Mouse (Mus musculus) large intestine, adult 2 months (tissue): ENCODE data around the gene Eef1akmt3. TPM values are rescaled to one million over a fixed set of nuclear protein-coding genes. Genes with fewer than 3 reads are reported as not detected.

ENCODE experiments used
- DNase-seq: peaks from one replicate; pipeline ENCODE4 v3.0.0-alpha.2; 2012; ENCODE audit warnings: low read depth, low spot score
- WGBS: fragments of 180-500 bp; shearing (Covaris S2); methylation state at CpG from one replicate; pipeline ENCODE4 v1.1.7; 2018; 5-methylcytosine and 5-hydroxymethylcytosine counted together
- polyA plus RNA-seq: library from polyadenylated mRNA; depleted of rRNA; stranded (reverse); fragments of >200 nt; gene quantifications from 2 replicates; pipeline ENCODE4 v1.2.3, GENCODE M21; 2012; rRNA removed

Gene Eef1akmt3
- polyA plus RNA-seq, 1 experiment, result 1.4 TPM

DNA sequence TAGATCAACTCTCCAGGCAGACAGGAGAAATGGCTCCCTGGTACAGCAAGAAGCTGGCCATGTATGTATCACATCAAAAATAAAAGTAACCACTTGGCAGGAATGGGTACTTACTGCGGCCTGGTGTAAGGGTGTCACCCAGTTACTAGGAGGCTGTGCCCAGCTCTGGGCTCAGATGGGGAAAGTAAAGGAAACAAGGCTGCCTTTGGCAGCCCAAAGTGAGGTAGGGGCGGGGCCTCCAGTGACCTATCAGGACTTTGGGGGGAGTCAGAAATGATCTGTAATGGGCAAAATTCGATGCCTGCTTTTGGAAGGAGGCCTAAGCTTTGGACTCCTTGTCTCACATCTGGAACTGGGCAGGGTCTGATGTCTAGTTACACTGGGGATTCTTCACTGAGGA lies 59.6 kb downstream of the Eef1akmt3 start:
- 23% methylated on average over 3 of the region's 3 CpGs for WGBS
- DNase-seq, result no peak

Other genes starting within 250 kb of the Eef1akmt3 start
- gene Atp23, start 140.2 kb downstream of the Eef1akmt3 start, polyA plus RNA-seq, result 7.8 and 9.3 TPM in 2 replicates
- gene Ctdsp2, start 62.8 kb downstream of the Eef1akmt3 start, polyA plus RNA-seq, result 123 TPM in 2 replicates
- gene Avil, start 40.8 kb downstream of the Eef1akmt3 start, polyA plus RNA-seq, result 1.5 and 2.1 TPM in 2 replicates
- gene Tsfm, start 10.7 kb downstream of the Eef1akmt3 start, polyA plus RNA-seq, result 39.0 and 39.4 TPM in 2 replicates
- gene Mettl1, start 99 bp downstream of the Eef1akmt3 start, polyA plus RNA-seq, result 20.7 and 22.6 TPM in 2 replicates
- 0.22 and 0.27 TPM in 2 replicates for gene Cyp27b1, start 6.7 kb upstream of the Eef1akmt3 start, polyA plus RNA-seq
- 3.2 and 3.5 TPM in 2 replicates for gene March9, start 18.7 kb upstream of the Eef1akmt3 start, polyA plus RNA-seq
- 228 and 258 TPM in 2 replicates for gene Cdk4, start 22.0 kb upstream of the Eef1akmt3 start, polyA plus RNA-seq
- gene Tspan31, start 28.8 kb upstream of the Eef1akmt3 start, polyA plus RNA-seq, result 73.8 and 85.4 TPM in 2 replicates
- gene Agap2, start 33.8 kb upstream of the Eef1akmt3 start, polyA plus RNA-seq, result 4.0 and 7.1 TPM in 2 replicates
- gene Os9, start 79.6 kb upstream of the Eef1akmt3 start, polyA plus RNA-seq, result 71.3 and 102 TPM in 2 replicates
- 247 and 361 TPM in 2 replicates for gene B4galnt1, start 123.7 kb upstream of the Eef1akmt3 start, polyA plus RNA-seq
- 0.41 and 0.90 TPM in 2 replicates for gene Slc26a10, start 139.1 kb upstream of the Eef1akmt3 start, polyA plus RNA-seq
- 16.0 and 20.5 TPM in 2 replicates for gene Arhgef25, start 148.6 kb upstream of the Eef1akmt3 start, polyA plus RNA-seq
- gene Dtx3, start 154.2 kb upstream of the Eef1akmt3 start, polyA plus RNA-seq, result 38.0 and 47.9 TPM in 2 replicates
- 38.9 and 42.6 TPM in 2 replicates for gene Pip4k2c, start 170.1 kb upstream of the Eef1akmt3 start, polyA plus RNA-seq
- 1.2 and 2.0 TPM in 2 replicates for gene Kif5a, start 221.8 kb upstream of the Eef1akmt3 start, polyA plus RNA-seq
- 181 and 201 TPM in 2 replicates for gene Dctn2, start 224.9 kb upstream of the Eef1akmt3 start, polyA plus RNA-seq
- 27.9 and 36.8 TPM in 2 replicates for gene Mbd6, start 247.5 kb upstream of the Eef1akmt3 start, polyA plus RNA-seq